Comparison of ENCODE assay signal across 10 mouse cellular contexts in genomic region chr5:31926551-31926950, GRCm38 (mm10).
DNase-seq lines count a peak whose midpoint lies in the region; ATAC-seq and TF ChIP-seq lines count a peak whose summit lies in the region.
"Had no signal": no experiment of that assay in that cellular context is flagged by ENCODE, and none has a peak within 500 bp of the region (broad histone marks: within the 10 kb centered on the region; RNA-seq: fewer than 3 reads in every experiment).

No protein-coding gene starts in this region.

- no peak overlapping the region for H3K27ac ChIP-seq in heart, adult 2 months
- no peak overlapping the region for H3K27ac ChIP-seq in lung, postnatal 0 days (ENCODE audit: low read length)
- H3K27ac ChIP-seq in kidney, embryonic 14.5 days (ENCODE audit: low read depth, low read length), result no peak overlapping the region
- H3K27ac ChIP-seq: hindbrain, embryonic 15.5 days had no signal

- intact Hi-C loops in heart, adult 2 months (cut with DNase I), result loop anchor here (2.0 kb wide), 1 partner anchor 270 kb away; no protein-coding TSS in a partner anchor

- no peaks in the 10 kb centered on the region for H3K27me3 ChIP-seq in heart, adult 2 months (ENCODE audit: control insufficient read depth, insufficient read depth, low read length)
- H3K27me3 ChIP-seq in lung, postnatal 0 days (replicated peaks; ENCODE audit: insufficient read depth, low read length), result no peaks in the 10 kb centered on the region
- no peaks in the 10 kb centered on the region for H3K27me3 ChIP-seq in kidney, embryonic 14.5 days (ENCODE audit: control insufficient read depth, insufficient read depth, low read length)
- H3K27me3 ChIP-seq: hindbrain, embryonic 15.5 days had no signal

- H3K9ac ChIP-seq in heart, adult 2 months (ENCODE audit: low read depth, low read length), result no peak overlapping the region
- no peak overlapping the region for H3K9ac ChIP-seq in lung, postnatal 0 days (replicated peaks; ENCODE audit: low read depth)
- no peak overlapping the region for H3K9ac ChIP-seq in kidney, embryonic 14.5 days (ENCODE audit: low read depth, low read length)
- H3K9ac ChIP-seq: hindbrain, embryonic 15.5 days had no signal

- no peaks in the 10 kb centered on the region for H3K9me3 ChIP-seq in lung, postnatal 0 days (ENCODE audit: low read length)
- H3K9me3 ChIP-seq in kidney, embryonic 14.5 days (ENCODE audit: control insufficient read depth, low read length), result no peaks in the 10 kb centered on the region
- H3K9me3 ChIP-seq: hindbrain, embryonic 15.5 days had no signal

- TF ChIP-seq EP300 in heart, adult 2 months (IDR thresholded peaks at IDR 0.05; ENCODE audit: insufficient read depth, low read depth, low read length), result no peak
- no peak for TF ChIP-seq EP300 in lung, postnatal 0 days (IDR thresholded peaks at IDR 0.05)

- no peaks in the 10 kb centered on the region for H3K79me2 ChIP-seq in heart, adult 2 months (replicated peaks; ENCODE audit: control insufficient read depth, insufficient read depth, low read length)

- TF ChIP-seq CTCF in heart, adult 2 months (IDR thresholded peaks at IDR 0.05), result peak; percentile 81
- TF ChIP-seq CTCF in lung, postnatal 0 days (IDR thresholded peaks at IDR 0.05), result peak; percentile 76

- WGBS in heart, adult 2 months, result 93% methylated on average over 1 of the region's 1 CpGs
- WGBS in lung, postnatal 0 days, result 95% methylated on average over 1 of the region's 1 CpGs
- WGBS in kidney, embryonic 14.5 days, result 89% methylated on average over 1 of the region's 1 CpGs

- peaks cover 3% of the 10 kb centered on the region; the same call in 1 of the 2 replicates for H3K4me1 ChIP-seq in heart, adult 2 months (ENCODE audit: control insufficient read depth, insufficient read depth, low read length)
- H3K4me1 ChIP-seq in lung, postnatal 0 days (ENCODE audit: insufficient read depth, low read depth, low read length), result peaks cover 5% of the 10 kb centered on the region; the same call in 1 of the 2 replicates
- H3K4me1 ChIP-seq in kidney, embryonic 14.5 days (ENCODE audit: control insufficient read depth, insufficient read depth, low read length), result 0 out of 2 replicates have a peak, but pooled peaks cover 3% of the 10 kb centered on the region
- H3K4me1 ChIP-seq: hindbrain, embryonic 15.5 days had no signal

- ATAC-seq in lung, postnatal 0 days, result no peak
- no peak for ATAC-seq in kidney, embryonic 14.5 days (ENCODE audit: low FRiP score, low TSS enrichment)

- no peak overlapping the region for H3K4me3 ChIP-seq in heart, adult 2 months
- no peak overlapping the region for H3K4me3 ChIP-seq in lung, postnatal 0 days (ENCODE audit: low read depth, low read length)
- no peak overlapping the region for H3K4me3 ChIP-seq in kidney, embryonic 14.5 days (ENCODE audit: low read length)
- H3K4me3 ChIP-seq: hindbrain, embryonic 15.5 days; myocyte had no signal

- peak; percentile 26 to 58 for DNase-seq in heart, adult 2 months
- no peak for DNase-seq in heart, adult 8-10 months (ENCODE audit: low spot score)
- peak; percentile 26 for DNase-seq in urinary bladder, postnatal 14 days (ENCODE audit: low spot score)
- DNase-seq in urinary bladder, adult 2 months (ENCODE audit: low spot score), result no peak
- peak; percentile 46 for DNase-seq in lung, postnatal 0 days (ENCODE audit: low spot score)
- peak; percentile 85 for DNase-seq in thymus, postnatal 4 days
- DNase-seq in right cerebral cortex, postnatal 36 days (ENCODE audit: low spot score in 2 of 2), result no peak

- H3K36me3 ChIP-seq in heart, adult 2 months (ENCODE audit: control insufficient read depth, insufficient read depth, low read length), result no peaks in the 10 kb centered on the region
- H3K36me3 ChIP-seq in lung, postnatal 0 days (ENCODE audit: insufficient read depth, low read length), result no peaks in the 10 kb centered on the region
- no peaks in the 10 kb centered on the region for H3K36me3 ChIP-seq in kidney, embryonic 14.5 days (ENCODE audit: control insufficient read depth, insufficient read depth, low read length)
- H3K36me3 ChIP-seq: hindbrain, embryonic 15.5 days had no signal

- TF ChIP-seq POLR2A in heart, adult 2 months (IDR thresholded peaks at IDR 0.05; ENCODE audit: insufficient read depth, low read depth, low read length), result no peak

- no peak overlapping the region for H3K4me2 ChIP-seq in lung, postnatal 0 days (replicated peaks; ENCODE audit: low read depth, low read length)
- H3K4me2 ChIP-seq in kidney, embryonic 14.5 days (replicated peaks; ENCODE audit: low read depth, low read length), result no peak overlapping the region
- H3K4me2 ChIP-seq: hindbrain, embryonic 15.5 days had no signal

Comparison
In these comparisons a context has a peak if more than half of its experiments do, and no peak if none do; other contexts are left out.
1. DNase-seq: peak in heart, adult 2 months (2 of 2), urinary bladder, postnatal 14 days (single experiment), lung, postnatal 0 days (single experiment) and thymus, postnatal 4 days (single experiment); none in heart, adult 8-10 months (single experiment), urinary bladder, adult 2 months (single experiment) and right cerebral cortex, postnatal 36 days (0 of 2).